7 mouse cellular contexts compared by ENCODE assay signal in the genomic region with DNA sequence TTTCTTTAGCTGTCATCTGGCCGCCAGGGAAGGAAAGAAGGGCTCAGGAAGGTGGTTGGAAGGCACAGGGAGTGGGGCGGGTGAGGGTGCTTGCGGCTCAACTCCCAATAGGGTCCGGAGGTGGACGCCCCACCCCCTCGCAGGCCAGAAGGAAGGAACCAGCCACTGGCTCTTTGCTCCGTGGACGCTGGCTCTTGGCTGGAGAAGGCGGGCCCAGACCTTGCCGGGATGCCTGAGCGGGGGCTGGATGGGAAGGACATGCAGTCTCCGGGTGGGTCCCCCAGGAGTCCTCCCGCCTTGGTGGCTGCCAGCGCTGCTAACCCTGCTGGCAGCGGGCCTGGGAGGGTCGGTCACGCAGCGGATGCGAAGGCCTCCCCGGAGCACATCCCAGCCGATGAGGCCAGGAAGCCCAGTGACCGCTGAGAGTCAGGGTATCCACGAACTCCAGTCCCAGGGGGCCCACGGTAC. TPM values are rescaled to one million over a fixed set of nuclear protein-coding genes. Genes with fewer than 3 reads are reported as not detected.
DNase-seq lines count a peak whose midpoint lies in the region.

No protein-coding gene starts in this region.

- peak; percentile 72 for DNase-seq in adrenal gland, postnatal 25 days
- DNase-seq in embryo, embryonic 9.5 days (ENCODE audit: extremely low spot score), result peak; percentile 71
- DNase-seq in heart, adult 8-10 months (ENCODE audit: low spot score), result peak; percentile 93
- peak; percentile 76 for DNase-seq in kidney, adult 11 months
- DNase-seq in lung, adult 18-20 months, result peak; percentile 82 to 88
- DNase-seq in ovary, adult 18-20 months (ENCODE audit: low spot score), result peak; percentile 67
- DNase-seq in thymus, adult 18-20 months, result no peak

RNA-seq across cellular contexts. Expression of gene Meox1, which starts 12.5 kb away (rescaled TPM):
- 4.5 and 5.0 TPM in 2 replicates for total RNA-seq in adrenal gland, postnatal 25 days (2021)
- total RNA-seq in heart, adult 8-10 months (2022), result 1 to 10 TPM; 3.7 to 6.6 (median 6.3) TPM

Comparison
In these comparisons a context has a peak if more than half of its experiments do, and no peak if none do; other contexts are left out.
1. DNase-seq: peak in adrenal gland, postnatal 25 days (single experiment), embryo, embryonic 9.5 days (single experiment), heart, adult 8-10 months (single experiment), kidney, adult 11 months (single experiment), lung, adult 18-20 months (2 of 2) and ovary, adult 18-20 months (single experiment); none in thymus, adult 18-20 months (0 of 2).